Comparison of ENCODE assay signal across 8 mouse cellular contexts in genomic region chr1:180767541-180768333, GRCm38 (mm10). TPM values are rescaled to one million over a fixed set of nuclear protein-coding genes. Genes with fewer than 3 reads are reported as not detected.
A peak's percentile ranks its signal among the peaks of the same experiment; 100 is the strongest.
DNase-seq lines count a peak whose midpoint lies in the region; ATAC-seq and TF ChIP-seq lines count a peak whose summit lies in the region.

No protein-coding gene starts in this region.

- peak overlapping the region; percentile 48 for H3K27ac ChIP-seq in lung, embryonic 15.5 days
- peak overlapping the region; percentile 48 for H3K27ac ChIP-seq in bone marrow macrophage, adult 2 months (ENCODE audit: insufficient read depth, low read depth, low read length)
- H3K27ac ChIP-seq in heart, embryonic 15.5 days: peak overlapping the region; percentile 66
- no peak overlapping the region for H3K27ac ChIP-seq in liver, embryonic 14.5 days

- H3K9ac ChIP-seq in lung, embryonic 15.5 days: peak overlapping the region; percentile 65
- peak overlapping the region; percentile 51 for H3K9ac ChIP-seq in heart, embryonic 15.5 days
- H3K9ac ChIP-seq in liver, embryonic 14.5 days (replicated peaks): peak overlapping the region; percentile 65

- no peak for DNase-seq in lung, adult 18-20 months
- no peak for DNase-seq in liver, embryonic 14.5 days (ENCODE audit: low read depth in 3 of 3, low spot score in 3 of 3)
- peak; percentile 44 for DNase-seq in splenic B cell, adult 2 months (ENCODE audit: low read depth, low spot score)
- no peak for DNase-seq in yolk sac, embryonic 10.5 days (ENCODE audit: low spot score)

- no peak for TF ChIP-seq EP300 in liver, embryonic 14.5 days (IDR thresholded peaks at IDR 0.05; ENCODE audit: low read depth)

- peak overlapping the region; percentile 89 for H3K4me2 ChIP-seq in lung, embryonic 15.5 days
- peak overlapping the region; percentile 87 for H3K4me2 ChIP-seq in heart, embryonic 15.5 days
- H3K4me2 ChIP-seq in liver, embryonic 14.5 days (ENCODE audit: low read depth): peak overlapping the region; percentile 87

- H3K9me3 ChIP-seq in lung, embryonic 15.5 days: no peaks in the 10 kb centered on the region
- no peaks in the 10 kb centered on the region for H3K9me3 ChIP-seq in heart, embryonic 15.5 days (replicated peaks)
- H3K9me3 ChIP-seq in liver, embryonic 14.5 days (ENCODE audit: control insufficient read depth, low read length): no peaks in the 10 kb centered on the region

- no peaks in the 10 kb centered on the region for H3K36me3 ChIP-seq in lung, embryonic 15.5 days
- H3K36me3 ChIP-seq in heart, embryonic 15.5 days: no peaks in the 10 kb centered on the region
- no peaks in the 10 kb centered on the region for H3K36me3 ChIP-seq in liver, embryonic 14.5 days (replicated peaks; ENCODE audit: control insufficient read depth, insufficient read depth, low read depth)
- H3K36me3 ChIP-seq in splenic B cell, adult 2 months (ENCODE audit: control insufficient read depth, insufficient read depth, low read length, poor library complexity, severe bottlenecking): no peaks in the 10 kb centered on the region

- H3K4me1 ChIP-seq in lung, embryonic 15.5 days: peaks cover 26% of the 10 kb centered on the region
- peaks cover 36% of the 10 kb centered on the region for H3K4me1 ChIP-seq in bone marrow macrophage, adult 2 months (ENCODE audit: control insufficient read depth, insufficient read depth, low read length)
- H3K4me1 ChIP-seq in heart, embryonic 15.5 days (replicated peaks): peaks cover 26% of the 10 kb centered on the region
- H3K4me1 ChIP-seq in liver, embryonic 14.5 days (replicated peaks; ENCODE audit: control insufficient read depth in 2 of 2, insufficient read depth in 2 of 2, low read length in 1 of 2): peaks cover 0 to 9% of the 10 kb centered on the region in 2 experiments; a peak in 2 of 4 replicates

- peak; percentile 24; the same call in 1 of the 2 replicates for ATAC-seq in lung, embryonic 15.5 days (ENCODE audit: borderline replicate concordance, extremely low read depth, low FRiP score, low TSS enrichment)
- ATAC-seq in heart, embryonic 15.5 days (replicated peaks; ENCODE audit: insufficient number of reproducible peaks, insufficient read depth, low FRiP score, low read depth): 0 out of 2 replicates have a peak, but pooled peaks have one; percentile 20
- ATAC-seq in liver, embryonic 14.5 days (ENCODE audit: insufficient read depth): peak; percentile 21; the same call in 1 of the 2 replicates
- no peak for ATAC-seq in erythroid progenitor cell, adult 5-6 weeks (replicated peaks; ENCODE audit: low FRiP score, poor library complexity, severe bottlenecking)

- 14% methylated on average over 10 of the region's 10 CpGs for WGBS in lung, embryonic 15.5 days
- WGBS in heart, embryonic 15.5 days: 18% methylated on average over 10 of the region's 10 CpGs
- WGBS in liver, embryonic 14.5 days (ENCODE audit: insufficient replicate concordance): 15% methylated on average over 10 of the region's 10 CpGs

- peak overlapping the region; percentile 58 for H3K4me3 ChIP-seq in lung, embryonic 15.5 days
- peak overlapping the region; percentile 68 for H3K4me3 ChIP-seq in bone marrow macrophage, adult 2 months (ENCODE audit: insufficient read depth, low read length)
- peak overlapping the region; percentile 56 for H3K4me3 ChIP-seq in heart, embryonic 15.5 days
- H3K4me3 ChIP-seq in liver, embryonic 14.5 days (ENCODE audit: insufficient read depth in 1 of 2, low read depth in 2 of 2, low read length in 2 of 2): peak overlapping the region; percentile 64 to 66

- H3K27me3 ChIP-seq in lung, embryonic 15.5 days: no peaks in the 10 kb centered on the region; the same call in 1 of the 2 replicates
- H3K27me3 ChIP-seq in heart, embryonic 15.5 days: 0 out of 2 replicates have a peak, but pooled peaks cover under 1% of the 10 kb centered on the region
- peaks cover 10% of the 10 kb centered on the region for H3K27me3 ChIP-seq in liver, embryonic 14.5 days (ENCODE audit: control insufficient read depth, insufficient read depth, low read length)
- H3K27me3 ChIP-seq in splenic B cell, adult 2 months (ENCODE audit: control insufficient read depth, insufficient read depth, low read length, poor library complexity, severe bottlenecking): no peaks in the 10 kb centered on the region

- no peak for TF ChIP-seq POLR2A in bone marrow macrophage, adult 2 months (IDR thresholded peaks at IDR 0.05; ENCODE audit: borderline replicate concordance, low read depth, low read length)

- TF ChIP-seq CTCF in bone marrow macrophage, adult 2 months (IDR thresholded peaks at IDR 0.05; ENCODE audit: low read depth, low read length): no peak
- TF ChIP-seq CTCF in liver, embryonic 14.5 days (IDR thresholded peaks at IDR 0.05; ENCODE audit: low read depth): no peak

RNA-seq across cellular contexts. Expression of gene Acbd3, which starts 41.9 kb away (rescaled TPM):
- 22.1 and 22.6 TPM in 2 replicates for polyA plus RNA-seq in lung, embryonic 15.5 days (2015; fragmentation: Nextera tagmentation; extraction: Ambion mirVana)
- polyA plus RNA-seq in bone marrow macrophage, adult 2 months (2012; ENCODE audit: insufficient read depth, insufficient read length, missing spikeins): 33.7 and 36.9 TPM in 2 replicates
- 16.9 and 20.0 TPM in 2 replicates for polyA plus RNA-seq in heart, embryonic 15.5 days (2015; fragmentation: Nextera tagmentation; extraction: Ambion mirVana)
- polyA plus RNA-seq in liver, embryonic 14.5 days (2012; rRNA removed): 6.4 and 9.8 TPM in 2 replicates
- 7.2 and 8.2 TPM in 2 replicates for polyA plus RNA-seq in liver, embryonic 14.5 days (2014; fragmentation: Nextera tagmentation; extraction: Ambion mirVana)
- total RNA-seq in erythroid progenitor cell, adult 5-6 weeks (2015; ENCODE audit: low replicate concordance): 14.8 and 18.9 TPM in 2 replicates
- total RNA-seq in erythroid progenitor cell, adult 5-6 weeks (2017; ENCODE audit: low replicate concordance): 22.2 and 26.7 TPM in 2 replicates

RNA-seq across cellular contexts. Expression of gene H3f3a, which starts 46.0 kb away (rescaled TPM):
- polyA plus RNA-seq in lung, embryonic 15.5 days (2015; fragmentation: Nextera tagmentation; extraction: Ambion mirVana): 2,468 and 2,584 TPM in 2 replicates
- 1,000 and 1,015 TPM in 2 replicates for polyA plus RNA-seq in bone marrow macrophage, adult 2 months (2012; ENCODE audit: insufficient read depth, insufficient read length, missing spikeins)
- polyA plus RNA-seq in heart, embryonic 15.5 days (2015; fragmentation: Nextera tagmentation; extraction: Ambion mirVana): 1,560 and 1,618 TPM in 2 replicates
- 529 and 1,021 TPM in 2 replicates for polyA plus RNA-seq in liver, embryonic 14.5 days (2012; rRNA removed)
- 2,262 and 2,378 TPM in 2 replicates for polyA plus RNA-seq in liver, embryonic 14.5 days (2014; fragmentation: Nextera tagmentation; extraction: Ambion mirVana)
- total RNA-seq in erythroid progenitor cell, adult 5-6 weeks (2015; ENCODE audit: low replicate concordance): 2,042 and 2,351 TPM in 2 replicates
- total RNA-seq in erythroid progenitor cell, adult 5-6 weeks (2017; ENCODE audit: low replicate concordance): 2,407 and 2,791 TPM in 2 replicates
